Mouse (Mus musculus) retina, postnatal 1 day (tissue): ENCODE results near the gene Wars.
"Not testable (repeated sequence)": the region's sequence is repeated elsewhere in the genome, so short reads cannot be mapped to it uniquely, and the experiment has no call there.

Experiments
- DNase-seq: peaks from one replicate; pipeline ENCODE4 v3.0.0-alpha.2; 2012

The Wars gene

DNA sequence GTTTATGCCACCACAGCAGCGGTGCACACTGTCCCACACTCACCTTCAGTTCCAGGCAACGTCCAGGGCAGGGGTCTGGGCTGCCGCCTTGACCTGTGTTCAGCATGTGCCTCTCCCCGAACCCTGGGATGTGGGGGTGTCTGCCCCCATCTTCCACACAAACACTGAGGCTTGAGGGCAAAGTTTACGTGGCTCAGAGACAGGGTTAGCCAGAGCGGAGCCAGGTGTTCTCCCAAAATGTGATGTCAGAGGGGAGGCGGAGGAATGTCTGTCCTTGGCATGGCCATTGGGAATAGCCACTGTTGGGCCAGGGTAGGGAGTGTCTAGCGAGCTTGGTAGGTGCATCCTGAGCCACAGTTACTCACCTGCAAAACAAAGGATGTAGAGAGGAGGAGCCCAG is 41.2 kb downstream of the Wars start:
- no peak for DNase-seq

GRCm38 (mm10) chr12:108850886-108851285 is 43.1 kb downstream of the Wars start:
- no peak for DNase-seq

GRCm38 (mm10) chr12:108850129-108850528 is 43.8 kb downstream of the Wars start:
- DNase-seq, result no peak

GRCm38 (mm10) chr12:108849488-108850022 is 44.4 kb downstream of the Wars start:
- DNase-seq, result no peak

DNA sequence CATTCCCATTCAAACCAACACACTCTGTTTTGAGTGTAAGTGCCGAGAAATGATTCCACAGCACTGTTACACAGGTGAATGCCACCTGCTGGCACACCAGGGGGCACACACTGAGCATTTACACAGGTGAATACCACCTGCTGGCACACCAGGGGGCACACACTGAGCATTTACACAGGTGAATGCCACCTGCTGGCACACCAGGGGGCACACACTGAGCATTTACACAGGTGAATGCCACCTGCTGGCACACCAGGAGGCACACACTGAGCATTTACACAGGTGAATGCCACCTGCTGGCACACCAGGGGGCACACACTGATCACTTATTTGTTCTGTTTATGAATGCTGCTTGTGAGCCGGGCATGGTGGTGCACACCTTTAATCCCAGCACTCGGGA is 45.9 kb downstream of the Wars start:
- DNase-seq, result not testable (repeated sequence)

DNA sequence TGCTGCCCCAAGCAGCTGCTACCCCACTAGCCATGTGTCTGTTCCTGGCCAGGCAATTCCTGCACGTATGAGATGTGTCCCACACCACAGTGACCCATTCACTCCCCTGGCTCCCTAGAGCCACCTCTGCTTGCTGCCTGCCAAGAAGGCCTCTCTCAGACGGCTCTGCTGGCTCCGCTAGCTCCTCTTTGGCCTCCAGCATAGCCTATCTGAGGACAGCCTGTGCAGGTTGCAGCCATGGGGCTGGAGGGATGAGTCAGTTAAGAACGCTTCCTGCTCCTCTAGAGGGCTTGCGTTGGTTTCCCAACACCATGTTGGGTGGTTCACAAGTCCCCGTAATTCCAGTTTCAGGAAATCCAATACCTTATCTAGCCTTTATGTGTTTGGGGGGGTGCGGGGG is 51.3 kb downstream of the Wars start:
- no peak for DNase-seq

DNA sequence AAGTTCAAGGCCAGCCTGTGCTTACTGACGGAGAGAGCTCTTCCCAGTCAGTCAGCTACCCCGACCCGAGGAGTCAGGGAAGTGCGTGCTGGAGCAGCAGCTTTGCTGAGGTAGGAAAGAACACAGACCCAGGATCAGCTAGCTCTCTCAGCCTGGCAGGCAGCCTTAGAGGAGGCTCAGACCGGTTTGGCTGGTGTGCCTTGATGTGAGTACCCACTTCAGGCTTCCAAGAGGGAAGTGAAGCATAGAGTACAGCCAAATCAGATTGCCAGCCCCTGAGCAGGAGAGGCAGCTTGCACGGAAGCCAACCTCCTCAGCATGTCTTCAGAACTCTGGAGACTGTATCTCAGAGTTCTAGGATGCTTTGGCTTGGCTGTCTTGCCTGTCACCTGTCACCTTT is 52.8 kb downstream of the Wars start:
- no peak for DNase-seq

- no peak for DNase-seq
Observed at GRCm38 (mm10) chr12:108836722-108837121, 57.3 kb downstream of the Wars start.

DNA sequence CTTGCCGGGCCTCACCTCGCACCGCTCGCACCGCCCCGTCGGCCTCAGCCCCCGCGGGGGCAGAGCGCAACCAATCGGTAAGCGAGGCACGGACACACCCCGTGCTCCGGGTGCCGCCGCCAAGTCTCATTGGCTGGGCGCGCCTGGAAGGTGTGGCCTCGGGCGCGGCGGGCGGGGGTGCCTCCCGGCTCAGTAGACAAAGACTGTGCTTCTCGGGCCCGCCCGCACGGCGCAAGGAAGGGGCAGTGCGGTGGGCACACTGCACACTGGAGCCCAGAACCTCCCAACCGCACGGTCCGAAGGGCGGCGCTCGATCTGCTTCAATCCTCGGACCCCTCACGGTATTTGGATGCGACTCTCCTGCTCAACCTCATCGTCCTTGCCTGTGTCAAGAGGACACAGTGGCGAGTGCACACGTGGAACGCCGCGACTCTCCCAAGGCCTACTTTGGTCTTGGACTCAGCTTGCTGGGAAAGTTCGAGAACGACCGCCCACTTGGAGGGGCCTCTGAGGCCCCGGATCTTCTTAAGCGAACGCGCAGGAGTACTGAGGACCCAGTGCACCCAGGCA is 58.0 kb downstream of the Wars start, which contains the start of the genes Slc25a29 and Slc25a47:
TSS of gene Slc25a29 (minus strand) at position 44 of the 570 bp plus-strand sequence.
TSS of gene Slc25a47 (plus strand) at position 207 of the 570 bp plus-strand sequence.
- peak; percentile 99 for DNase-seq

DNA sequence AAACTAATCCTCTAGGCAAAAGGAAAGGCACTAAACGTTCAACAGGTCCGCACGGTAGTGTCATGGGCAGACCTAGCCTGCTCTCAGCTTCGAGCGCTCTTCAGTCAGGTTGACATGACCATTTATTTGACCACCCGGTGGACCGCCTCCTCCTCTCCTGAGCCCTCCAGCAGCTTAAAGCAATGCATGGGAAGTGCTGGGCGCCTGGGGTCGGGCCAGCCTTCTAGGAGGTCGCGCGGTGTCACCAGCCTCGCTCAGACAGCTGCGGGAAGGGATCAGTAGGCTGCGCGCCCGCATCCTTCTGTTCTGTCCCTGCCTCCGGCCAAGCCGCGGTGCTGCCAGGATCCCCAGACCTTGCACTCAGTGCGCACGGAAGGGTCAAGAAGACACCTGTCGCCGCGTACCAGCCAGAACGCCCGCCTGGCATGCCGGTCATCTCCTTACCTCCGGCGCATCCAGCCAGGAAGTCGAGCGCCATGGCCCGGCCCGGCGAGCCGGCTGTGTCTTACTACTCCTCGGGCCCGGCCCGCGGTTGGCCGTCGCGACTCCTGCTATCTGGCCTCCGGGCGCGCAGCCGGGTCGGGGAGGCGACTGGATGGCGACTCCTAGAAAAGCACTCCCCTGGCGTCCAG is 58.6 kb downstream of the Wars start:
- DNase-seq, result no peak

GRCm38 (mm10) chr12:108834786-108835185 is 59.2 kb downstream of the Wars start:
- DNase-seq, result no peak

DNA sequence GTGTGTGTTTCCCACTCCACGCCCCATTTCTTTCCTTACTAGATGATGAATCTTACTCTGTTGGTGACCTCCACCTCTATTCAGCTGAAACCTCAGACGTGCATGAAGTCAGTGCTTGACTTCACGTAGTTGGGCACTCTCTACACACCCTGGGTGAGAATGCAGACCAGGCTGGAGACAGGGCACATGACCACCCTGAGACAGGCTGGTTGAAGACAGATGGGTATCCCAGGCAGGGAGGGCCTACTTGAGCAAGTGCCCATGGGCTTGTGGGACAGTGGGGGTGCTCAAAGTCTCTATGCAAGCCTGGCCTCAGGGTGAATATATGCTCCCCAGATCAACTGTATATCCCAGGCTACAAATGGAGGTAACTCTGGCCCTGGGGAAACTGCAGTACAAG is 59.6 kb downstream of the Wars start:
- no peak for DNase-seq

DNA sequence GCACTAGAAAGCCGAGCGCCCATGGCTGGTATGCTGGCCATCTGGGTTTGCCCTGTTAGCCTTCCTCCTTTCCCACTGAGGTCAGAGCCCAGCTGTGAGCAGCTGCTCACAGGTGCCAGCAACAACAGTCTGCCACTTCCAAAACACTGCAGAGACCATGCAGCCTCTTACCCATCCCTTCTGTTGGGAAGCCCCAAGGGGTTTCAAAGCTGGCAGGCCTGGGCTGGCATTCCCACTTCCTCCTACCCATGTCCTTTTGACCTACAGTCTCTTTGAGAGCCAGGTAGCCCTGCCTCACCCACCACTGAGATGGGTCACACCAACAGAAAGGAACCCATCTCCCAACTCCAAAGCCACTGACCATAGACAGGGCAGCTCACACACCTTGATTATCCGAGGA is 60.6 kb downstream of the Wars start:
- DNase-seq, result no peak

GRCm38 (mm10) chr12:108832851-108833250 is 61.1 kb downstream of the Wars start:
- DNase-seq, result no peak

- DNase-seq, result peak; percentile 77
Observed at GRCm38 (mm10) chr12:108831966-108832643, 61.9 kb downstream of the Wars start.

GRCm38 (mm10) chr12:108830358-108830757 is 63.6 kb downstream of the Wars start:
- DNase-seq, result no peak

DNA sequence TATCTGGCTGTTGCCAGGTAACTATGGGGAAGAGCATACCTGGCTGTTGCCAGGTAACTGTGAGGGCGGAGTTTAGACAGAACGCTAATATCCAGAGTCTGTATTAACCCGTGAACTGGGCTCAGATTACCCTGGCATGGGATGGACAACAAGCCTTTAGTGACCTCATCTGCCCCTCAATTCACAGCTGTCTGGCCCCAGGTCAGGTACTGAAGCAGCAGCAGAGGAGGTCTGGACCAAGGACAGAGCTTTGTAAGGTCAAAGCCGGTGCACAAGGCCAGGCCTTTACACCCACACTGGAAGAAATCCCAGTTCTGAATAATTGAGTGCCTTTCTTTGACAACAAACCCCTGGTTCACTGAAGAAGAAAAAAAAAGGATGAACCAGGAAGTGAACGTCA is 64.3 kb downstream of the Wars start:
- no peak for DNase-seq

- no peak for DNase-seq
Observed at GRCm38 (mm10) chr12:108827641-108828040, 66.3 kb downstream of the Wars start.

- no peak for DNase-seq
Observed at GRCm38 (mm10) chr12:108826958-108827535, 66.9 kb downstream of the Wars start.

DNA sequence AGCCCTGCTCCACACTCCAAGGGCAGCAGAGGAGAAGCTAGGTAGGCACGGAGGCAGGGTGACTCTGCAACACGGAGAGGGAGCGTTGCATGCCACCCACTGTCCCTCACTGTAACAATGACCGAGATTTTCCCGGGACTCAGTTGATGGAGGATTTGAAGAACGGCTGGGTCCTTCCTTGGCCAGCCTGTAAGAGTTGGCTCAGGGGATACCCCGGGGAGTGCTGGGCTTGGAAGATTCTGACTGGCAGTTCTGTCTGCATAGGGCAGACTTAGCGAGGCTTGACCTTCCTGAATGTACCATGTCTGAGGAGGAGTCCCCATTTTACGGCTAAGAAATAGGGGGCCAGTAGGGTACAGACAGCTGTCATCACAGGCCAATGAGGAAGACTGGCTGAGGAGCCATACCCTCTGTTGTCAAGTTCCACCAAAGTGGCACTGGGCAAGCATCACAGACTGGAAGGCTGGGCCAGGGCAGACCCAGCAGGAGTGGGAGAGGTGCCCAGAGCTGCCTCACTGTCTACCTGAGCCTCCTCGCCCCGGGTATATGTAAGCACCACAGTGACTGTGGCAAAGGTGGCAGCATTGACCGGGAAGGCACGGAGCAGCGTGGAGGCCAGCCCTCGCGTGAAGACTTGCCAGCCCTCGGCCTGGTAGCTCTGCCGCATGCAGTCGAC is 67.6 kb downstream of the Wars start:
- no peak for DNase-seq

GRCm38 (mm10) chr12:108825561-108826224 is 68.3 kb downstream of the Wars start:
- DNase-seq, result no peak

DNA sequence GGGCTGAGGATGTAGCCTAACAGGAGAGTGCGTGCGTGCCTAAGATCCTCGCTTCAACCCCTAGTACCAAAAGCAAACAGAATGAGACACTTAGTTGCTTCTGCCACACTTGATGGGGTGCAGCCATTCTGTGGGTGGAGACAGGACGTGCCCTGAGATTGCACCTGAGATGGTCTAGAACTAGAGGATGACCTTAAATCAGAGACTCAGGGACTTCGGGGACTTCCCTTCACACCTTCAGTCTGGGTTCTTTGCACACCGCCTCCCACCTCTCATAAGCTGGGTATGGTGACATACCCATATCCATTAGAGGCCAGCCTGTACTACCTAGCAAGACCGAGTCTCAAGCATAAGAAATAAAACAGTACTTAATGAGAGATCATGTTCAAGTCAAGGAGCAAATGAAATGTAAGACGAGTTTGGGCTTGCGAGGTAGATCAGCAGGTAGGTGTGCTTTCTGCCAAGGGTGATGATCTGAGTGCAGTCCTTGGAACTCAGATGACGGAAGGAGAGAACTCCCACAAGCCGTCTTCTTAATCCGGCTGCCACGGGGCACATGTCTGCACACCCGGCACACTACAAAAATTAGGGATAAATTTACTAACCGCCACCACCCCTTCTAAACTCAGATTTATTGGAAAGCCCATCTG is 69.6 kb downstream of the Wars start:
- no peak for DNase-seq
